In the genomic region with DNA sequence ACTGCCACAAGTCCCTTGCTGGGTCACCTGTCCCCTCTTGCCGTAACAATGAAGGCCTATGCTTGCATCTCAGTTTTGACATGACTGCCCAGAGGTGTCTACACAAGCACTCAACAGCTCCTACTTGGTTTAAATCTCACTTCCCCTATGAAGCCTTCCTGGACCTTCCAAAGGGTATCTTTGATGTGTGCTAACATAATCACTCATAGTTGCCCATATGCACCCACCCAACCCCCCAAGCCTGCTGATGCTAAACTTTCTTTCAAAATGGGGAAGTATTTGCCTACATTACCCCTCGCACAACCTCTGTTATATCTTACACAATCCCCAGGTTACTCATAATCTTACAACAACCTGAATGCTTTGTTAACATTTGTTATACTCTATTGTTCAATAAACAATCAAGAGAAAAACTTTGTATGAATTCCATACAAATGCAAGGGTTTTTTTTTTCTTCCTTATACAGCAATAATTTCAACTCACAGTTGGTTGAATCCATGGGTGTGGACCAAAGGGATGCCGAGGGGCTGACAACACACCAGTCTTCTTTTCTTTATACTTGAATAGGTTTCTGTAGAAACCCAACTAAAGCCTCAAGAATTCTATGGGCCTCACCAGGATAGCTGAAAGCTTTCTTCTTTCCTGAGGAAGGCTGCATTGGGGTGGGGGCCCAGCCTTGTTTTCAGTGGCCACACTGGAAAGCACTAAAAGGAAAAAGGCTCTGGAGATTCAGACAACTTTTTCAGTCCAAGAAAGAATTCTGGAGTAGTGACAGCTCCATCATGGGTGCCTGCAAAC, we compare ENCODE assay signal across 19 mouse cellular contexts.
DNase-seq lines count a peak whose midpoint lies in the region; ATAC-seq and TF ChIP-seq lines count a peak whose summit lies in the region.
"Had no signal": no experiment of that assay in that cellular context is flagged by ENCODE, and none has a peak within 500 bp of the region (broad histone marks: within the 10 kb centered on the region; RNA-seq: fewer than 3 reads in every experiment).

No protein-coding gene starts in this region.

- in situ Hi-C loops in CH12.LX (cut with MboI; ENCODE audit: low pct_ligation_motif_present, low pct_unique_long_range_greater_than_20kb, low sequenced_read_pairs), result no loop called here

- no peak overlapping the region for H3K27ac ChIP-seq in CH12.LX (ENCODE audit: insufficient read depth, low read depth)
- H3K27ac ChIP-seq in brown adipose tissue, adult 24 weeks (replicated peaks; ENCODE audit: low read depth, low read length), result peak overlapping the region; percentile 43; the same call in 1 of the 2 replicates
- H3K27ac ChIP-seq: embryonic facial prominence, embryonic 15.5 days; kidney, embryonic 15.5 days; liver, embryonic 14.5 days; midbrain, embryonic 12.5 days had no signal

- H3K36me3 ChIP-seq in CH12.LX (replicated peaks in 1 of 2; ENCODE audit: control insufficient read depth in 1 of 2, insufficient read depth in 1 of 2, low read length in 1 of 2), result no peaks in the 10 kb centered on the region
- H3K36me3 ChIP-seq: embryonic facial prominence, embryonic 15.5 days; heart, embryonic 12.5 days; kidney, embryonic 15.5 days; midbrain, embryonic 12.5 days had no signal

- TF ChIP-seq EP300 in CH12.LX (IDR thresholded peaks at IDR 0.05; ENCODE audit: low read length), result no peak

- no peak for TF ChIP-seq CTCF in CH12.LX (conservative IDR thresholded peaks at IDR 0.05 in 1 of 2, IDR thresholded peaks at IDR 0.05 in 1 of 2; ENCODE audit: low read depth in 2 of 2, low read length in 2 of 2)

- no peak overlapping the region for H3K4me3 ChIP-seq in CH12.LX (replicated peaks in 1 of 3; ENCODE audit: low read depth in 2 of 3, low read length in 2 of 3, poor library complexity in 1 of 3)
- H3K4me3 ChIP-seq in brown adipose tissue, adult 24 weeks (ENCODE audit: insufficient read depth, low read depth, low read length), result no peak overlapping the region
- H3K4me3 ChIP-seq: embryonic facial prominence, embryonic 15.5 days; heart, embryonic 12.5 days; kidney, embryonic 15.5 days; midbrain, embryonic 12.5 days had no signal

- ATAC-seq in monocyte, adult 5-6 weeks (replicated peaks; ENCODE audit: insufficient number of reproducible peaks, low FRiP score, low TSS enrichment, poor library complexity, severe bottlenecking), result peak; percentile 36
- ATAC-seq: inflammation-experienced regulatory T-cells, adult 6 months; lung, postnatal 0 days had no signal

- no peak for TF ChIP-seq POLR2A in CH12.LX (IDR thresholded peaks at IDR 0.05; ENCODE audit: low read depth, low read length)

- dilution Hi-C loops in CH12.LX (cut with MboI; ENCODE audit: extremely low pct_ligation_motif_present, extremely low pct_unique_long_range_greater_than_20kb, low sequenced_read_pairs), result no loop called here

- peak; percentile 13 for DNase-seq in lung, postnatal 36 days
- DNase-seq in lung, postnatal 25 days (ENCODE audit: low spot score), result no peak
- DNase-seq in CH12.LX (ENCODE audit: extremely low read depth), result peak; percentile 45
- DNase-seq in kidney, adult 18-20 months, result no peak
- DNase-seq in adrenal gland, postnatal 36 days, result no peak
- DNase-seq: cerebellum, adult 9-10 months; embryo, embryonic 11 days; layer of hippocampus, postnatal 36 days; left cerebral cortex, postnatal 4 days; thymus, postnatal 36 days had no signal

- TF ChIP-seq RAD21 in CH12.LX (IDR thresholded peaks at IDR 0.05; ENCODE audit: low read depth, low read length), result no peak

- no peaks in the 10 kb centered on the region for H3K9me3 ChIP-seq in CH12.LX (replicated peaks; ENCODE audit: low read length)
- H3K9me3 ChIP-seq: embryonic facial prominence, embryonic 15.5 days; kidney, embryonic 15.5 days; midbrain, embryonic 12.5 days had no signal

- H3K27me3 ChIP-seq in CH12.LX (replicated peaks), result no peaks in the 10 kb centered on the region
- H3K27me3 ChIP-seq: embryonic facial prominence, embryonic 15.5 days; heart, embryonic 12.5 days; kidney, embryonic 15.5 days; midbrain, embryonic 12.5 days had no signal

- H3K4me2 ChIP-seq in CH12.LX (ENCODE audit: insufficient read depth, low read depth, poor library complexity, severe bottlenecking), result no peak overlapping the region
- H3K4me2 ChIP-seq: embryonic facial prominence, embryonic 15.5 days; heart, embryonic 12.5 days; kidney, embryonic 15.5 days; midbrain, embryonic 12.5 days had no signal

- no peak overlapping the region for H3K9ac ChIP-seq in CH12.LX (ENCODE audit: insufficient read depth, low read depth)
- H3K9ac ChIP-seq: embryonic facial prominence, embryonic 15.5 days; heart, embryonic 12.5 days; kidney, embryonic 15.5 days; liver, embryonic 14.5 days; midbrain, embryonic 12.5 days had no signal

- no peaks in the 10 kb centered on the region for H3K79me2 ChIP-seq in CH12.LX (replicated peaks; ENCODE audit: control insufficient read depth, extremely low read depth, insufficient read depth, poor library complexity, severe bottlenecking)

- peaks cover 11 to 41% of the 10 kb centered on the region in 2 experiments for H3K4me1 ChIP-seq in CH12.LX (ENCODE audit: control insufficient read depth in 1 of 2, insufficient read depth in 2 of 2)
- peaks cover 34% of the 10 kb centered on the region for H3K4me1 ChIP-seq in brown adipose tissue, adult 24 weeks (ENCODE audit: control insufficient read depth, insufficient read depth, insufficient read length, low read length)
- H3K4me1 ChIP-seq: embryonic facial prominence, embryonic 15.5 days; kidney, embryonic 15.5 days had no signal

TF ChIP-seq in CH12.LX, 34 proteins besides CTCF, POLR2A, EP300 and RAD21:
- peak; percentile 37; the same call in 1 of the 2 replicates for TF ChIP-seq CHD2 (IDR thresholded peaks at IDR 0.05; ENCODE audit: low read length)
- TF ChIP-seq USF2 (conservative IDR thresholded peaks at IDR 0.05; ENCODE audit: low read depth, low read length), result no peak
- TF ChIP-seq BHLHE40 (IDR thresholded peaks at IDR 0.05; ENCODE audit: low read depth, low read length), result 0 out of 2 replicates have a peak, but pooled peaks have one; percentile 25
- 0 out of 2 replicates have a peak, but pooled peaks have one; percentile 43 for TF ChIP-seq ZMIZ1 (IDR thresholded peaks at IDR 0.05; ENCODE audit: low read depth, low read length)
- 0 out of 2 replicates have a peak, but pooled peaks have one; percentile 32 for TF ChIP-seq SIN3A (IDR thresholded peaks at IDR 0.05; ENCODE audit: low read length)
- peak; percentile 59 for TF ChIP-seq IRF4 (IDR thresholded peaks at IDR 0.05; ENCODE audit: low read depth, low read length)

Comparison
In these comparisons a context has a peak if more than half of its experiments do, and no peak if none do; other contexts are left out.
1. DNase-seq: peak in lung, postnatal 36 days (single experiment) and CH12.LX (single experiment); none in lung, postnatal 25 days (single experiment), kidney, adult 18-20 months (single experiment) and adrenal gland, postnatal 36 days (0 of 2).